ENCODE assay signal across 15 mouse cellular contexts in genomic region chr14:21850419-21851127, GRCm38 (mm10). TPM values are rescaled to one million over a fixed set of nuclear protein-coding genes. Genes with fewer than 3 reads are reported as not detected.
A peak's percentile ranks its signal among the peaks of the same experiment; 100 is the strongest.
DNase-seq lines count a peak whose midpoint lies in the region; ATAC-seq and TF ChIP-seq lines count a peak whose summit lies in the region.
"Had no signal": no experiment of that assay in that cellular context is flagged by ENCODE, and none has a peak within 500 bp of the region (broad histone marks: within the 10 kb centered on the region; RNA-seq: fewer than 3 reads in every experiment).

No protein-coding gene starts in this region.

- H3K27me3 ChIP-seq in erythroblast, embryonic 14.5 days (ENCODE audit: control insufficient read depth) = no peaks in the 10 kb centered on the region
- H3K27me3 ChIP-seq in lung, embryonic 15.5 days = no peaks in the 10 kb centered on the region
- no peaks in the 10 kb centered on the region for H3K27me3 ChIP-seq in embryonic facial prominence, embryonic 10.5 days (replicated peaks; ENCODE audit: low read depth, poor library complexity, severe bottlenecking)
- H3K27me3 ChIP-seq in liver, embryonic 16.5 days (ENCODE audit: control insufficient read depth, insufficient read depth, low read depth, low read length) = no peaks in the 10 kb centered on the region
- H3K27me3 ChIP-seq in forebrain, postnatal 0 days (ENCODE audit: insufficient read depth, low read length) = no peaks in the 10 kb centered on the region
- H3K27me3 ChIP-seq: forebrain, embryonic 13.5 days had no signal

- H3K4me3 ChIP-seq in erythroblast, embryonic 14.5 days (replicated peaks) = peak overlapping the region; percentile 53
- no peak overlapping the region for H3K4me3 ChIP-seq in lung, embryonic 15.5 days
- H3K4me3 ChIP-seq in embryonic facial prominence, embryonic 10.5 days = no peak overlapping the region
- H3K4me3 ChIP-seq in liver, embryonic 16.5 days (ENCODE audit: low read depth, low read length) = peak overlapping the region; percentile 31
- no peak overlapping the region for H3K4me3 ChIP-seq in forebrain, postnatal 0 days (ENCODE audit: low read depth, low read length)
- H3K4me3 ChIP-seq: forebrain, embryonic 13.5 days had no signal

- H3K9ac ChIP-seq in lung, embryonic 15.5 days = no peak overlapping the region
- peak overlapping the region; percentile 44 for H3K9ac ChIP-seq in liver, embryonic 16.5 days (ENCODE audit: low read depth, low read length)
- no peak overlapping the region for H3K9ac ChIP-seq in forebrain, postnatal 0 days
- H3K9ac ChIP-seq: forebrain, embryonic 13.5 days had no signal

- H3K4me2 ChIP-seq in lung, embryonic 15.5 days = no peak overlapping the region
- H3K4me2 ChIP-seq in liver, embryonic 16.5 days (ENCODE audit: low read depth, low read length) = peak overlapping the region; percentile 57
- H3K4me2 ChIP-seq in forebrain, postnatal 0 days (ENCODE audit: low read depth) = no peak overlapping the region
- H3K4me2 ChIP-seq: forebrain, embryonic 13.5 days had no signal

- no peak for ATAC-seq in erythroblast, adult 5-6 weeks (replicated peaks; ENCODE audit: low FRiP score, poor library complexity, severe bottlenecking)
- ATAC-seq in lung, embryonic 15.5 days (ENCODE audit: borderline replicate concordance, extremely low read depth, low FRiP score, low TSS enrichment) = no peak
- peak; percentile 49 for ATAC-seq in liver, embryonic 16.5 days (ENCODE audit: low read depth)
- ATAC-seq in forebrain, postnatal 0 days = no peak
- ATAC-seq: forebrain, embryonic 13.5 days; inflammation-experienced regulatory T-cells, adult 6 months had no signal

- H3K9me3 ChIP-seq in erythroblast, embryonic 14.5 days (ENCODE audit: control insufficient read depth, low read length) = no peaks in the 10 kb centered on the region
- no peaks in the 10 kb centered on the region for H3K9me3 ChIP-seq in lung, embryonic 15.5 days
- H3K9me3 ChIP-seq in embryonic facial prominence, embryonic 10.5 days = no peaks in the 10 kb centered on the region
- H3K9me3 ChIP-seq in liver, embryonic 16.5 days (replicated peaks; ENCODE audit: control insufficient read depth, low read length) = no peaks in the 10 kb centered on the region
- no peaks in the 10 kb centered on the region for H3K9me3 ChIP-seq in forebrain, postnatal 0 days (ENCODE audit: low read length)
- H3K9me3 ChIP-seq: forebrain, embryonic 13.5 days had no signal

- H3K27ac ChIP-seq in lung, embryonic 15.5 days = 0 out of 2 replicates have a peak overlapping the region, but pooled peaks have one; percentile 5
- H3K27ac ChIP-seq in embryonic facial prominence, embryonic 10.5 days (replicated peaks) = peak overlapping the region; percentile 57
- H3K27ac ChIP-seq in liver, embryonic 16.5 days (ENCODE audit: low read length) = peak overlapping the region; percentile 93
- no peak overlapping the region for H3K27ac ChIP-seq in forebrain, postnatal 0 days (ENCODE audit: low read depth, low read length)
- H3K27ac ChIP-seq: forebrain, embryonic 13.5 days; kidney, postnatal 0 days had no signal

- DNase-seq in lung, adult 18-20 months = no peak
- no peak for DNase-seq in embryonic facial prominence, embryonic 10.5 days (ENCODE audit: low spot score)
- no peak for DNase-seq in layer of hippocampus, postnatal 14 days (ENCODE audit: low spot score in 2 of 2)
- DNase-seq in forebrain, postnatal 0 days = no peak
- DNase-seq: adrenal gland, adult 2 months; cerebellum, adult 2 months; right cerebral cortex, adult 18-20 months; thymus, postnatal 4 days had no signal

- no peak for TF ChIP-seq CTCF in forebrain, postnatal 0 days (IDR thresholded peaks at IDR 0.05; ENCODE audit: low read depth)

- H3K4me1 ChIP-seq in erythroblast, embryonic 14.5 days (ENCODE audit: control insufficient read depth) = peaks cover 86% of the 10 kb centered on the region
- H3K4me1 ChIP-seq in lung, embryonic 15.5 days = peaks cover 44% of the 10 kb centered on the region
- peaks cover 63% of the 10 kb centered on the region for H3K4me1 ChIP-seq in embryonic facial prominence, embryonic 10.5 days
- H3K4me1 ChIP-seq in liver, embryonic 16.5 days (ENCODE audit: control insufficient read depth, low read depth, low read length) = peaks cover 75% of the 10 kb centered on the region
- H3K4me1 ChIP-seq in forebrain, postnatal 0 days (ENCODE audit: insufficient read depth) = no peaks in the 10 kb centered on the region

- 65% methylated on average over 24 of the region's 24 CpGs for WGBS in lung, embryonic 15.5 days
- 82% methylated on average over 24 of the region's 24 CpGs for WGBS in embryonic facial prominence, embryonic 10.5 days
- WGBS in liver, embryonic 16.5 days (ENCODE audit: insufficient replicate concordance) = 51% methylated on average over 24 of the region's 24 CpGs
- WGBS in forebrain, postnatal 0 days = 92% methylated on average over 24 of the region's 24 CpGs

- H3K36me3 ChIP-seq in erythroblast, embryonic 14.5 days (ENCODE audit: control insufficient read depth) = peaks cover 22% of the 10 kb centered on the region
- H3K36me3 ChIP-seq in lung, embryonic 15.5 days = peaks cover 13% of the 10 kb centered on the region
- peaks cover 14% of the 10 kb centered on the region for H3K36me3 ChIP-seq in embryonic facial prominence, embryonic 10.5 days (replicated peaks)
- H3K36me3 ChIP-seq in liver, embryonic 16.5 days (ENCODE audit: control insufficient read depth, insufficient read depth) = peaks cover 11% of the 10 kb centered on the region
- peaks cover 10% of the 10 kb centered on the region for H3K36me3 ChIP-seq in forebrain, postnatal 0 days (ENCODE audit: insufficient read depth)

RNA-seq across cellular contexts. Expression of gene Comtd1, which starts 1.8 kb away (rescaled TPM):
- 0.85 and 1.1 TPM in 2 replicates for polyA plus RNA-seq in erythroblast, embryonic 14.5 days (2012)
- 2.5 and 9.6 TPM in 2 replicates for total RNA-seq in erythroblast, adult 5-6 weeks (2015; ENCODE audit: low replicate concordance)
- 4.0 and 4.5 TPM in 2 replicates for total RNA-seq in erythroblast, adult 5-6 weeks (2017; ENCODE audit: low replicate concordance)
- polyA plus RNA-seq in lung, embryonic 15.5 days (2015; fragmentation: Nextera tagmentation; extraction: Ambion mirVana) = 15.0 and 16.9 TPM in 2 replicates
- 17.4 and 18.3 TPM in 2 replicates for polyA plus RNA-seq in embryonic facial prominence, embryonic 10.5 days (2016; fragmentation: Nextera tagmentation; extraction: Ambion mirVana)
- 15.8 and 18.4 TPM in 2 replicates for polyA plus RNA-seq in liver, embryonic 16.5 days (2015; fragmentation: Nextera tagmentation; extraction: Ambion mirVana)
- 10 to 100 TPM; 32.3 to 34.7 TPM for total RNA-seq in layer of hippocampus, postnatal 14 days (2021)
- 23.4 and 32.4 TPM in 2 replicates for total RNA-seq in forebrain, postnatal 0 days (2014; rRNA removed)
- 48.8 and 50.6 TPM in 2 replicates for polyA plus RNA-seq in forebrain, postnatal 0 days (2015; fragmentation: Nextera tagmentation; extraction: Ambion mirVana)

RNA-seq across cellular contexts. Expression of gene Vdac2, which starts 25.5 kb away (rescaled TPM):
- polyA plus RNA-seq in erythroblast, embryonic 14.5 days (2012) = 11.8 and 15.6 TPM in 2 replicates
- total RNA-seq in erythroblast, adult 5-6 weeks (2015; ENCODE audit: low replicate concordance) = 85.7 and 89.7 TPM in 2 replicates
- total RNA-seq in erythroblast, adult 5-6 weeks (2017; ENCODE audit: low replicate concordance) = 72.2 and 93.7 TPM in 2 replicates
- 280 and 281 TPM in 2 replicates for polyA plus RNA-seq in lung, embryonic 15.5 days (2015; fragmentation: Nextera tagmentation; extraction: Ambion mirVana)
- 286 TPM in 2 replicates for polyA plus RNA-seq in embryonic facial prominence, embryonic 10.5 days (2016; fragmentation: Nextera tagmentation; extraction: Ambion mirVana)
- polyA plus RNA-seq in liver, embryonic 16.5 days (2015; fragmentation: Nextera tagmentation; extraction: Ambion mirVana) = 98.4 and 113 TPM in 2 replicates
- total RNA-seq in layer of hippocampus, postnatal 14 days (2021) = 100 to 1,000 TPM; 231 to 233 TPM
- total RNA-seq in forebrain, postnatal 0 days (2014; rRNA removed) = 201 and 204 TPM in 2 replicates
- 264 and 294 TPM in 2 replicates for polyA plus RNA-seq in forebrain, postnatal 0 days (2015; fragmentation: Nextera tagmentation; extraction: Ambion mirVana)

Comparison
In these comparisons a context has a peak if more than half of its experiments do, and no peak if none do; other contexts are left out.
1. H3K4me3 ChIP-seq: peak in erythroblast, embryonic 14.5 days (single experiment) and liver, embryonic 16.5 days (single experiment); none in lung, embryonic 15.5 days (single experiment), embryonic facial prominence, embryonic 10.5 days (single experiment) and forebrain, postnatal 0 days (single experiment).